Mouse (Mus musculus) monocyte, adult 2 months (primary cell): ENCODE results near the gene Sf3b3.

Source experiments
- DNase-seq, 2 experiments: peaks; one replicate each; pipeline ENCODE4 v3.0.0; 2022; ENCODE audit warnings: low spot score in 2 of 2, low read depth in 1 of 2

The Sf3b3 gene

GRCm38 (mm10) chr8:110847645-110848495, 1.3 kb upstream of the Sf3b3 start:
- DNase-seq: no peak

GRCm38 (mm10) chr8:110847171-110847549, 573 bp upstream of the Sf3b3 start:
- DNase-seq: no peak

GRCm38 (mm10) chr8:110845821-110846404, 674 bp downstream of the Sf3b3 start:
- no peak for DNase-seq

- DNase-seq: no peak
Measured at GRCm38 (mm10) chr8:110844941-110845340, 1.6 kb downstream of the Sf3b3 start.

- DNase-seq: no peak
Measured at GRCm38 (mm10) chr8:110843207-110843606, 3.4 kb downstream of the Sf3b3 start.

GRCm38 (mm10) chr8:110842012-110842574, 4.5 kb downstream of the Sf3b3 start:
- no peak for DNase-seq

GRCm38 (mm10) chr8:110831956-110832355, 14.6 kb downstream of the Sf3b3 start:
- DNase-seq: no peak

- no peak for DNase-seq
Measured at GRCm38 (mm10) chr8:110828511-110828910, 18.1 kb downstream of the Sf3b3 start.

GRCm38 (mm10) chr8:110824861-110825260, 21.7 kb downstream of the Sf3b3 start:
- no peak for DNase-seq

- no peak for DNase-seq
Measured at GRCm38 (mm10) chr8:110821960-110822359, 24.6 kb downstream of the Sf3b3 start.

- no peak for DNase-seq
Measured at GRCm38 (mm10) chr8:110820257-110820656, 26.3 kb downstream of the Sf3b3 start.

- DNase-seq: no peak
Measured at GRCm38 (mm10) chr8:110818593-110818992, 28.0 kb downstream of the Sf3b3 start.

GRCm38 (mm10) chr8:110816990-110817389, 29.6 kb downstream of the Sf3b3 start:
- DNase-seq: no peak

- DNase-seq: no peak
Measured at GRCm38 (mm10) chr8:110815308-110815707, 31.3 kb downstream of the Sf3b3 start.

- no peak for DNase-seq
Measured at GRCm38 (mm10) chr8:110813081-110813812, 33.3 kb downstream of the Sf3b3 start.

- no peak for DNase-seq
Measured at GRCm38 (mm10) chr8:110812349-110813080, 34.1 kb downstream of the Sf3b3 start.

- DNase-seq: no peak
Measured at GRCm38 (mm10) chr8:110811793-110812192, 34.8 kb downstream of the Sf3b3 start.

GRCm38 (mm10) chr8:110811116-110811515, 35.5 kb downstream of the Sf3b3 start:
- no peak for DNase-seq

GRCm38 (mm10) chr8:110810481-110811065, 36.0 kb downstream of the Sf3b3 start:
- no peak for DNase-seq

- no peak for DNase-seq
Measured at GRCm38 (mm10) chr8:110809831-110810230, 36.8 kb downstream of the Sf3b3 start.
